Mouse (Mus musculus): Measurements from ENCODE around the gene Auts2.

DNA sequence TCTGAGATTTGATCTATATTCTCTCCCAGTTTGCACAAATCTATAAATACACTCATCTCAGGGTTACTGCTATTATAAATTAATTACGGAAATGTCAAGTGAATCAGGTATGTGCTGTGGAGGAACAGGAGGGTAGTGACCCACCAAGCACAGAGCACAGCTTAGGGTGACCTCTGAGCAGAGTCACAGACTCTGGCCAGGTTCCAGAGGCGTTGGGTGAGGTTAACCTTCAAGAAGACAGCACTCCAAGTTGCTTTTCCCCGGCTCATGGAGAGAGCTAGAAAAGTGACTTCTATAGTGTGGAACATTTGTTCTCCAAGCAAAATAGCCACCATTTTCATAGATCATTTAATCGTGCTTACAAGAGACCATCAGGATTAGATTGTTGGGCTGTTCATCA is 813.7 kb downstream of the Auts2 start:
- TF ChIP-seq HCFC1 (IDR thresholded peaks at IDR 0.05; ENCODE audit: borderline replicate concordance, insufficient read depth, low read length) = no peak
- TF ChIP-seq CHD2 (IDR thresholded peaks at IDR 0.05; ENCODE audit: low read depth, low read length) = no peak
- TF ChIP-seq ZNF384 (IDR thresholded peaks at IDR 0.05; ENCODE audit: low read depth, low read length) = no peak
- TF ChIP-seq ZC3H11A (IDR thresholded peaks at IDR 0.05; ENCODE audit: borderline replicate concordance, low read depth, low read length) = no peak
- TF ChIP-seq MAFK (IDR thresholded peaks at IDR 0.05; ENCODE audit: insufficient read depth, low read depth, low read length) = no peak
